Mouse (Mus musculus): Measurements from ENCODE around the gene Tgds. TPM values are rescaled to one million over a fixed set of nuclear protein-coding genes. Genes with fewer than 3 reads are reported as not detected.
"Not testable (repeated sequence)": the region's sequence is repeated elsewhere in the genome, so short reads cannot be mapped to it uniquely, and the experiment has no call there.

Gene Tgds
- polyA plus RNA-seq, 1 experiment from 2014 or later: 39.6 TPM

- WGBS: 94% methylated on average over 4 of the region's 4 CpGs
- Histone ChIP-seq H3K4me3 (ENCODE audit: low read depth, low read length) (no peak overlapping the region), H3K4me1 (ENCODE audit: control insufficient read depth, insufficient read depth, low read length) (no peaks in the 10 kb centered on the region), H3K4me2 (ENCODE audit: low read depth, low read length) (no peak overlapping the region), H3K9me3 (replicated peaks; ENCODE audit: control insufficient read depth, low read length) (no peaks in the 10 kb centered on the region), H3K36me3 (replicated peaks; ENCODE audit: control insufficient read depth, insufficient read depth, low read depth, low read length) (no peaks in the 10 kb centered on the region), H3K9ac (replicated peaks; ENCODE audit: low read length) (no peak overlapping the region), H3K27me3 (ENCODE audit: control insufficient read depth, insufficient read depth, low read length) (no peaks in the 10 kb centered on the region), H3K27ac (replicated peaks; ENCODE audit: low read depth, low read length) (no peak overlapping the region)
- no peak for ATAC-seq (replicated peaks; ENCODE audit: insufficient number of reproducible peaks, low FRiP score, low TSS enrichment, low read depth)
- DNase-seq (ENCODE audit: low spot score): no peak
Measured at GRCm38 (mm10) chr14:118168776-118169175, 36.2 kb upstream of the Tgds start.

- WGBS: 84% methylated on average over 14 of the region's 14 CpGs
- no peaks in the 10 kb centered on the region for H3K4me1 ChIP-seq (ENCODE audit: control insufficient read depth, insufficient read depth, low read length)
- ATAC-seq (replicated peaks; ENCODE audit: insufficient number of reproducible peaks, low FRiP score, low TSS enrichment, low read depth): no peak
Measured at GRCm38 (mm10) chr14:118162640-118163039, 30.1 kb upstream of the Tgds start.

GRCm38 (mm10) chr14:118161751-118162150 lies 29.2 kb upstream of the Tgds start:
- H3K4me3 ChIP-seq (ENCODE audit: low read depth, low read length): no peak overlapping the region
- no peak overlapping the region for H3K27ac ChIP-seq (replicated peaks; ENCODE audit: low read depth, low read length)
- no peak overlapping the region for H3K9ac ChIP-seq (replicated peaks; ENCODE audit: low read length)
- peaks cover 6% of the 10 kb centered on the region for H3K36me3 ChIP-seq (replicated peaks; ENCODE audit: control insufficient read depth, insufficient read depth, low read depth, low read length)
- no peaks in the 10 kb centered on the region for H3K4me1 ChIP-seq (ENCODE audit: control insufficient read depth, insufficient read depth, low read length)
- 91% methylated on average over 3 of the region's 3 CpGs for WGBS
- H3K4me2 ChIP-seq (ENCODE audit: low read depth, low read length): no peak overlapping the region
- no peak for ATAC-seq (replicated peaks; ENCODE audit: insufficient number of reproducible peaks, low FRiP score, low TSS enrichment, low read depth)
- H3K27me3 ChIP-seq (ENCODE audit: control insufficient read depth, insufficient read depth, low read length): no peaks in the 10 kb centered on the region
- no peak for DNase-seq (ENCODE audit: low spot score)
- H3K9me3 ChIP-seq (replicated peaks; ENCODE audit: control insufficient read depth, low read length): no peaks in the 10 kb centered on the region

More at GRCm38 (mm10) chr14:118162640-118163039, 30.1 kb upstream of the Tgds start:
- H3K9me3 ChIP-seq (replicated peaks; ENCODE audit: control insufficient read depth, low read length): no peaks in the 10 kb centered on the region
- H3K9ac ChIP-seq (replicated peaks; ENCODE audit: low read length): no peak overlapping the region
- peaks cover 6% of the 10 kb centered on the region for H3K36me3 ChIP-seq (replicated peaks; ENCODE audit: control insufficient read depth, insufficient read depth, low read depth, low read length)
- H3K27ac ChIP-seq (replicated peaks; ENCODE audit: low read depth, low read length): no peak overlapping the region
- H3K4me2 ChIP-seq (ENCODE audit: low read depth, low read length): no peak overlapping the region
- no peak overlapping the region for H3K4me3 ChIP-seq (ENCODE audit: low read depth, low read length)
- H3K27me3 ChIP-seq (ENCODE audit: control insufficient read depth, insufficient read depth, low read length): no peaks in the 10 kb centered on the region
- DNase-seq (ENCODE audit: low spot score): no peak

GRCm38 (mm10) chr14:118157146-118157545 lies 24.6 kb upstream of the Tgds start:
- Histone ChIP-seq H3K36me3 (replicated peaks; ENCODE audit: control insufficient read depth, insufficient read depth, low read depth, low read length) (peaks cover 3% of the 10 kb centered on the region), H3K9me3 (replicated peaks; ENCODE audit: control insufficient read depth, low read length) (no peaks in the 10 kb centered on the region), H3K4me2 (ENCODE audit: low read depth, low read length) (no peak overlapping the region), H3K9ac (replicated peaks; ENCODE audit: low read length) (no peak overlapping the region), H3K27me3 (ENCODE audit: control insufficient read depth, insufficient read depth, low read length) (no peaks in the 10 kb centered on the region), H3K4me3 (ENCODE audit: low read depth, low read length) (no peak overlapping the region), H3K4me1 (ENCODE audit: control insufficient read depth, insufficient read depth, low read length) (no peaks in the 10 kb centered on the region), H3K27ac (replicated peaks; ENCODE audit: low read depth, low read length) (no peak overlapping the region)
- WGBS: 30% methylated on average over 5 of the region's 5 CpGs
- no peak for ATAC-seq (replicated peaks; ENCODE audit: insufficient number of reproducible peaks, low FRiP score, low TSS enrichment, low read depth)
- DNase-seq (ENCODE audit: low spot score): peak; percentile 56

- Histone ChIP-seq H3K4me1 (ENCODE audit: control insufficient read depth, insufficient read depth, low read length) (no peaks in the 10 kb centered on the region), H3K36me3 (replicated peaks; ENCODE audit: control insufficient read depth, insufficient read depth, low read depth, low read length) (no peaks in the 10 kb centered on the region; the same call in none of the 2 replicates), H3K9ac (replicated peaks; ENCODE audit: low read length) (no peak overlapping the region), H3K4me2 (ENCODE audit: low read depth, low read length) (no peak overlapping the region), H3K9me3 (replicated peaks; ENCODE audit: control insufficient read depth, low read length) (no peaks in the 10 kb centered on the region), H3K27ac (replicated peaks; ENCODE audit: low read depth, low read length) (no peak overlapping the region), H3K27me3 (ENCODE audit: control insufficient read depth, insufficient read depth, low read length) (no peaks in the 10 kb centered on the region), H3K4me3 (ENCODE audit: low read depth, low read length) (no peak overlapping the region)
- no peak for DNase-seq (ENCODE audit: low spot score)
- WGBS: 86% methylated on average over 10 of the region's 10 CpGs
- no peak for ATAC-seq (replicated peaks; ENCODE audit: insufficient number of reproducible peaks, low FRiP score, low TSS enrichment, low read depth)
Measured at GRCm38 (mm10) chr14:118156740-118157139, 24.2 kb upstream of the Tgds start.

- DNase-seq (ENCODE audit: low spot score); H3K4me3 ChIP-seq (ENCODE audit: low read depth, low read length); H3K9ac ChIP-seq (replicated peaks; ENCODE audit: low read length); H3K4me2 ChIP-seq (ENCODE audit: low read depth, low read length); H3K36me3 ChIP-seq (replicated peaks; ENCODE audit: control insufficient read depth, insufficient read depth, low read depth, low read length); H3K9me3 ChIP-seq (replicated peaks; ENCODE audit: control insufficient read depth, low read length); H3K27ac ChIP-seq (replicated peaks; ENCODE audit: low read depth, low read length); H3K4me1 ChIP-seq (ENCODE audit: control insufficient read depth, insufficient read depth, low read length); ATAC-seq (replicated peaks; ENCODE audit: insufficient number of reproducible peaks, low FRiP score, low TSS enrichment, low read depth); H3K27me3 ChIP-seq (ENCODE audit: control insufficient read depth, insufficient read depth, low read length): not testable (repeated sequence)
- 97% methylated on average over 16 of the region's 16 CpGs for WGBS
Measured at GRCm38 (mm10) chr14:118156056-118156455, 23.5 kb upstream of the Tgds start.

GRCm38 (mm10) chr14:118152294-118152651 lies 19.7 kb upstream of the Tgds start:
- Histone ChIP-seq H3K4me1 (ENCODE audit: control insufficient read depth, insufficient read depth, low read length) (no peaks in the 10 kb centered on the region), H3K9me3 (replicated peaks; ENCODE audit: control insufficient read depth, low read length) (no peaks in the 10 kb centered on the region), H3K4me3 (ENCODE audit: low read depth, low read length) (no peak overlapping the region), H3K27ac (replicated peaks; ENCODE audit: low read depth, low read length) (no peak overlapping the region), H3K27me3 (ENCODE audit: control insufficient read depth, insufficient read depth, low read length) (no peaks in the 10 kb centered on the region), H3K9ac (replicated peaks; ENCODE audit: low read length) (no peak overlapping the region), H3K36me3 (replicated peaks; ENCODE audit: control insufficient read depth, insufficient read depth, low read depth, low read length) (no peaks in the 10 kb centered on the region; the same call in 1 of the 2 replicates), H3K4me2 (ENCODE audit: low read depth, low read length) (no peak overlapping the region)
- 92% methylated on average over 8 of the region's 8 CpGs for WGBS
- peak; percentile 70; the same call in 1 of the 2 replicates for ATAC-seq (replicated peaks; ENCODE audit: insufficient number of reproducible peaks, low FRiP score, low TSS enrichment, low read depth)
- DNase-seq (ENCODE audit: low spot score): no peak

GRCm38 (mm10) chr14:118151651-118152293 lies 19.2 kb upstream of the Tgds start:
- no peak overlapping the region for H3K27ac ChIP-seq (replicated peaks; ENCODE audit: low read depth, low read length)
- no peaks in the 10 kb centered on the region for H3K27me3 ChIP-seq (ENCODE audit: control insufficient read depth, insufficient read depth, low read length)
- ATAC-seq (replicated peaks; ENCODE audit: insufficient number of reproducible peaks, low FRiP score, low TSS enrichment, low read depth) (no peak), DNase-seq (ENCODE audit: low spot score) (no peak)
- no peaks in the 10 kb centered on the region; the same call in 1 of the 2 replicates for H3K36me3 ChIP-seq (replicated peaks; ENCODE audit: control insufficient read depth, insufficient read depth, low read depth, low read length)
- H3K9me3 ChIP-seq (replicated peaks; ENCODE audit: control insufficient read depth, low read length): no peaks in the 10 kb centered on the region
- no peak overlapping the region for H3K9ac ChIP-seq (replicated peaks; ENCODE audit: low read length)
- H3K4me1 ChIP-seq (ENCODE audit: control insufficient read depth, insufficient read depth, low read length): no peaks in the 10 kb centered on the region
- no peak overlapping the region for H3K4me2 ChIP-seq (ENCODE audit: low read depth, low read length)
- no peak overlapping the region for H3K4me3 ChIP-seq (ENCODE audit: low read depth, low read length)
- WGBS: 79% methylated on average over 5 of the region's 5 CpGs
